ENCODE assay signal across 11 mouse cellular contexts in the genomic region with DNA sequence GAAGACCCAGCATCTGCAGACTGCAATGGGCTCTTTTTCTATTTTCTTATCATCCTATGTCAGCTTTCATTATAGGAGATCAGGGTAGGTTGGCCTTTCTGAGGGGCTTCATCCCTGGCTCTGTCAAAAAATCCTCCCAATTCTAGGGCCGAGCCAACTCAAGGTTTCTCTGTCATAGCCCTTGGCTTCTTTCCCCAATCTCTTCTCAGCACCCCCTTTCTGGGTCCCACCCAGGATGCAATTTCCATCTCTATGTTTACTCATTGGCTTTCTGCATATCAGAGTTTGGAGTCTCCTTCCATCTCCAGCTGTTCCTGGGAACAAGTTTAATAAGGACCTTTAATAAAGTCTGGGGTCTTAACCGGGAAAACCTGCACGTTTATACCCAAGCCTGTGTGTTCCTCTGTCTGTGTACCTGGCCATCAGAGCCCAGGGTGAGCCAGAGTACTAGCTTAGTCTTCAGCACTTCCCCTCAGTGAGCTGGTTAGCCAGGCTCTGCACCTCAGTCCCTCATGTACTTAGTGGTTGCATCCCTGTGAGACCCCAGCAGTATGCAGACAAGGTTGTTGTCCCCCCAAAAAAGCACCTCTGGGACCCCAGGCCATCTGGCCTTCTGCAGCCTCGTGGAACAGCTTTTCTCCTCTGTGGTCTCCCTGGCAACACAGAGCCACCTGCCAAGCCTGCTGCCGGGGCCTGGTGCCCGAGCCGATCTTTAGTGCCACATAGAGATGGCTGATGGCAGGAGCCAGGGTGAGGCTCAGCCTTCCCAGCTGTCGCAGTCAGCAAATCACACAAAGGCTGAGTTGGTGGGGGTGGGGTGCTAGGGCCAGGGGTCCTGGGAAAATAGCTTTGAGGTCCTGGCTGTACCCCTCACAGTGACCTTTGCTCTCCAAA. TPM values are rescaled to one million over a fixed set of nuclear protein-coding genes. Genes with fewer than 3 reads are reported as not detected.
DNase-seq lines count a peak whose midpoint lies in the region; ATAC-seq and TF ChIP-seq lines count a peak whose summit lies in the region.
"Had no signal": no experiment of that assay in that cellular context is flagged by ENCODE, and none has a peak within 500 bp of the region (broad histone marks: within the 10 kb centered on the region; RNA-seq: fewer than 3 reads in every experiment).

No protein-coding gene starts in this region.

- peak; percentile 70 for DNase-seq in brain, adult 2 months (ENCODE audit: low read depth, low spot score)
- peak; percentile 72 for DNase-seq in cerebellum, adult 11-12 months
- DNase-seq in forebrain, postnatal 0 days: peak; percentile 76
- no peak for DNase-seq in midbrain, embryonic 11.5 days (ENCODE audit: low spot score, missing footprints)
- DNase-seq in lung, postnatal 25 days (ENCODE audit: low spot score): no peak
- no peak for DNase-seq in kidney, adult 18-20 months
- no peak for DNase-seq in heart, postnatal 4 days
- DNase-seq: kidney, postnatal 4 days had no signal

- no peaks in the 10 kb centered on the region for H3K36me3 ChIP-seq in forebrain, postnatal 0 days (ENCODE audit: insufficient read depth)
- H3K36me3 ChIP-seq in midbrain, embryonic 11.5 days (ENCODE audit: control insufficient read depth, insufficient read depth, low read length): no peaks in the 10 kb centered on the region

- H3K9me3 ChIP-seq in forebrain, postnatal 0 days (ENCODE audit: low read length): no peaks in the 10 kb centered on the region
- no peaks in the 10 kb centered on the region for H3K9me3 ChIP-seq in midbrain, embryonic 11.5 days (ENCODE audit: control insufficient read depth, low read length)

- H3K4me3 ChIP-seq in forebrain, postnatal 0 days (ENCODE audit: low read depth, low read length): no peak overlapping the region
- H3K4me3 ChIP-seq in midbrain, embryonic 11.5 days (ENCODE audit: low read depth, low read length): no peak overlapping the region

- 22% methylated on average over 8 of the region's 8 CpGs for WGBS in forebrain, postnatal 0 days
- 42% methylated on average over 8 of the region's 8 CpGs for WGBS in midbrain, embryonic 11.5 days

- peak overlapping the region; percentile 42 for H3K27ac ChIP-seq in forebrain, postnatal 0 days (ENCODE audit: low read depth, low read length)
- peak overlapping the region; percentile 49; the same call in 1 of the 2 replicates for H3K27ac ChIP-seq in midbrain, embryonic 11.5 days (ENCODE audit: low read depth, low read length)

- H3K9ac ChIP-seq in forebrain, postnatal 0 days: no peak overlapping the region
- H3K9ac ChIP-seq in midbrain, embryonic 11.5 days (ENCODE audit: low read length): no peak overlapping the region

- H3K27me3 ChIP-seq in forebrain, postnatal 0 days (ENCODE audit: insufficient read depth, low read length): no peaks in the 10 kb centered on the region
- H3K27me3 ChIP-seq in midbrain, embryonic 11.5 days (ENCODE audit: control insufficient read depth, insufficient read depth, low read length): no peaks in the 10 kb centered on the region

- H3K4me2 ChIP-seq in forebrain, postnatal 0 days (ENCODE audit: low read depth): no peak overlapping the region
- no peak overlapping the region for H3K4me2 ChIP-seq in midbrain, embryonic 11.5 days

- H3K4me1 ChIP-seq in forebrain, postnatal 0 days (ENCODE audit: insufficient read depth): peaks cover 24% of the 10 kb centered on the region; the same call in 1 of the 2 replicates
- H3K4me1 ChIP-seq in midbrain, embryonic 11.5 days (ENCODE audit: control insufficient read depth, insufficient read depth, low read length): peaks cover 20% of the 10 kb centered on the region

- peak; percentile 87 for ATAC-seq in forebrain, postnatal 0 days
- ATAC-seq in midbrain, embryonic 11.5 days (ENCODE audit: low FRiP score): peak; percentile 84

- no peak for TF ChIP-seq CTCF in forebrain, postnatal 0 days (IDR thresholded peaks at IDR 0.05; ENCODE audit: low read depth)

RNA-seq across cellular contexts. Expression of gene Adcyap1r1, which starts 16.3 kb away (rescaled TPM):
- total RNA-seq in forebrain, postnatal 0 days (2014; rRNA removed): 91.8 and 120 TPM in 2 replicates
- polyA plus RNA-seq in forebrain, postnatal 0 days (2015; fragmentation: Nextera tagmentation; extraction: Ambion mirVana): 30.3 and 43.4 TPM in 2 replicates
- polyA plus RNA-seq in midbrain, embryonic 11.5 days (2014; fragmentation: Nextera tagmentation; extraction: Ambion mirVana): 17.6 and 20.4 TPM in 2 replicates
- 10 to 100 TPM in 1 of 2 experiments, 1 to 10 TPM in 1; 8.6 to 11.9 TPM for total RNA-seq in heart, postnatal 4 days (2021)
- total RNA-seq: MEL had no signal

RNA-seq across cellular contexts. Expression of gene Ghrhr, which starts 59.4 kb away (rescaled TPM):
- total RNA-seq in forebrain, postnatal 0 days (2014; rRNA removed): not detected in 2 replicates
- polyA plus RNA-seq in forebrain, postnatal 0 days (2015; fragmentation: Nextera tagmentation; extraction: Ambion mirVana): not detected in 2 replicates
- polyA plus RNA-seq in midbrain, embryonic 11.5 days (2014; fragmentation: Nextera tagmentation; extraction: Ambion mirVana): not detected in 2 replicates
- not detected for total RNA-seq in heart, postnatal 4 days (2021)
- total RNA-seq: gastrocnemius, adult 18-20 months; MEL had no signal
- polyA plus RNA-seq: liver, embryonic 16.5 days had no signal

Comparison
In these comparisons a context has a peak if more than half of its experiments do, and no peak if none do; other contexts are left out.
1. DNase-seq: peak in brain, adult 2 months (single experiment), cerebellum, adult 11-12 months (single experiment) and forebrain, postnatal 0 days (single experiment); none in midbrain, embryonic 11.5 days (single experiment), lung, postnatal 25 days (single experiment), kidney, adult 18-20 months (single experiment) and heart, postnatal 4 days (single experiment).